Mouse (Mus musculus): ENCODE data around the gene Ppil1. TPM values are rescaled to one million over a fixed set of nuclear protein-coding genes. Genes with fewer than 3 reads are reported as not detected.

Gene Ppil1
- 5.0 and 5.3 TPM in 2 replicates for polyA plus RNA-seq (2012)

DNA sequence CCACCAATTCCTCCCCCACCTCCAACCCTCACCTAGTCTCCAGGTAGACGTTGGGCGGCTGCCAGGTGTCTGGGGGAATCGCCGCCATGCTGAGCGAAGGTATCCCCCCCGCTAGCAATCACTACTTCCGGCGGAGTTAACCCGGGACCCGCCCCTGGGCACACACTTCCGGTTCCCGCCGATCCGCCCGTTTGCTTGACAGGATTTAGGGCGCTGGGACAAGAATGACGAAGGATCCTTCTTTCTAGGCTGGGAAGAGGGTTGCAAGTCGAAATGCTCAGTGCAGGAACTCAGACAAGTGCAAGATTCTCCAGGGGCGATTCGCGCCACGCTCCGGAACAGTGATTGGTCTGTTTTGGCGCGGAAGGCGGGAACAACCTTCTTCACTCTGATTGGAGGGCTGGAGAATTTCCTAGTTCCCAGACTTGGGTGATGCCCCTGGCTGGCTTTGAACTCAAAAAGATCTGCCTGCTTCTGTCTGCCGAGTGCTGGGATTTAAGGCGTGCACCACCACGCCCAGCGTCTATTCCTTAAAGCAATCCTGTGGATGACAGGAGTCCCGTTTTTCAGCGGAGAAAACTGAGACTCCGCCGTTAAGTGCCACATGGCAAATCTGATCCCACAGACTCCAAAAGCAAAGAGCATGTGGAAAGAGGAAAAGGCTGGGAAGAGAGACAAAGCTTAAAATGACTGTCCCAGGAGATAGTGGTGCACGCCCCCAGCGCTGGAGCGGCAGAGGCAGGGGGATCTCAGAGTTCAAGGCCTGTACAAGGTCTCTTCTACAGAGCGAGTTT, at the start of gene Ppil1:
Ppil1 (minus strand) TSS at position 347 of the 794 bp plus-strand sequence.
- Histone ChIP-seq H3K9me3 (ENCODE audit: control insufficient read depth, low read length) (no peaks in the 10 kb centered on the region), H3K4me1 (ENCODE audit: control insufficient read depth) (peaks cover 67% of the 10 kb centered on the region), H3K4me3 (replicated peaks) (peak within 1 kb of the TSS; percentile 100), H3K27me3 (ENCODE audit: control insufficient read depth) (no peaks in the 10 kb centered on the region), H3K36me3 (ENCODE audit: control insufficient read depth) (peaks cover 35% of the 10 kb centered on the region)
- TF ChIP-seq TAL1 (IDR thresholded peaks at IDR 0.05; ENCODE audit: low read length) (no peak), GATA1 (IDR thresholded peaks at IDR 0.05; ENCODE audit: low read length) (no peak)

GRCm38 (mm10) chr17:29313300-29313699, 49.3 kb upstream of the Ppil1 start:
- Histone ChIP-seq H3K4me1 (ENCODE audit: control insufficient read depth) (no peaks in the 10 kb centered on the region), H3K27me3 (ENCODE audit: control insufficient read depth) (no peaks in the 10 kb centered on the region; the same call in 1 of the 2 replicates), H3K36me3 (ENCODE audit: control insufficient read depth) (no peaks in the 10 kb centered on the region), H3K4me3 (replicated peaks) (no peak overlapping the region), H3K9me3 (ENCODE audit: control insufficient read depth, low read length) (peaks cover 2% of the 10 kb centered on the region; the same call in 1 of the 2 replicates)
- TF ChIP-seq GATA1 (IDR thresholded peaks at IDR 0.05; ENCODE audit: low read length) (no peak), TAL1 (IDR thresholded peaks at IDR 0.05; ENCODE audit: low read length) (no peak)

DNA sequence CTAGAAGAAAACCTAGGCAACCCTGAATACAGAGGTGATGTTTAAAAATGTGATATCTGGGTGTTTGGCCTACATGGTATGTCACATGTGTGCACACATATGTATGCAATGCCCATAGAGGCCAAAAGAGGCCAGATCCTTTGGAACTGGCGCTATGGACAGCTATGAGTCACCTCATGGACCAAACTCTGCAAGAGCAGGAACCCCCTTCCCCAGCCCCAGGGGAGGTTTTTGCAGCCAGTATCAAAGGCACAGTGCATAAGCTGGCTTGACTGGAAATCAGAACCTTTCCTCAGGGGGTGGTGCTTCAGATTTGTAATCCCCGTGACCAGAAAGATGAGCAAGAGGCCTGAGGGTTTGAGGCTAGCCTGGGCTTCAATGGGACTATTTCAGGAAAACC, 48.1 kb upstream of the Ppil1 start:
- no peak overlapping the region for H3K4me3 ChIP-seq (replicated peaks)
- TF ChIP-seq GATA1 (IDR thresholded peaks at IDR 0.05; ENCODE audit: low read length) = no peak
- TF ChIP-seq TAL1 (IDR thresholded peaks at IDR 0.05; ENCODE audit: low read length) = no peak
- no peaks in the 10 kb centered on the region for H3K36me3 ChIP-seq (ENCODE audit: control insufficient read depth)
- no peaks in the 10 kb centered on the region for H3K27me3 ChIP-seq (ENCODE audit: control insufficient read depth)
- H3K4me1 ChIP-seq (ENCODE audit: control insufficient read depth) = no peaks in the 10 kb centered on the region
- H3K9me3 ChIP-seq (ENCODE audit: control insufficient read depth, low read length) = peaks cover 2% of the 10 kb centered on the region; the same call in 1 of the 2 replicates

DNA sequence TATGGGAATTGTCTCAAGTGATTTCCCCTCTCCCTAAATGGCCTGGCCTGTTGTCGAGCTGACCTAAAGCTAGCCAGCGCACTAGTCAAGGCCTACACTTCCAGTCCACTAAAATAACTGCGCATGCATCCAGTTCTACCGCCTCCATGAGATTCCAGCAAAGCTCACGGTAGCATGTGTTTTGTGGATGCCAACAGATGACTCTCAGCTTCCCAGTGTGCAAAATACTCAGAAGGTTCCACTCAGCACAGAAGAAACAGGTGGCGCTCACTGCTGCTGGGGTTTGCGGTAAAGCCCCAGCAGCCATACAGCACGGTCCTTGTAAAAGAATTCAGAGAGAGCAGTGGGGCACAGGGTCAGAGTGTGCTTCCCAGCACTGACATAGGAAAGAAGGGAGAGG, 47.6 kb upstream of the Ppil1 start:
- no peaks in the 10 kb centered on the region for H3K27me3 ChIP-seq (ENCODE audit: control insufficient read depth)
- H3K4me3 ChIP-seq (replicated peaks) = no peak overlapping the region
- H3K36me3 ChIP-seq (ENCODE audit: control insufficient read depth) = no peaks in the 10 kb centered on the region
- peaks cover 2% of the 10 kb centered on the region; the same call in 1 of the 2 replicates for H3K9me3 ChIP-seq (ENCODE audit: control insufficient read depth, low read length)
- TF ChIP-seq TAL1 (IDR thresholded peaks at IDR 0.05; ENCODE audit: low read length) = no peak
- TF ChIP-seq GATA1 (IDR thresholded peaks at IDR 0.05; ENCODE audit: low read length) = no peak
- no peaks in the 10 kb centered on the region for H3K4me1 ChIP-seq (ENCODE audit: control insufficient read depth)

DNA sequence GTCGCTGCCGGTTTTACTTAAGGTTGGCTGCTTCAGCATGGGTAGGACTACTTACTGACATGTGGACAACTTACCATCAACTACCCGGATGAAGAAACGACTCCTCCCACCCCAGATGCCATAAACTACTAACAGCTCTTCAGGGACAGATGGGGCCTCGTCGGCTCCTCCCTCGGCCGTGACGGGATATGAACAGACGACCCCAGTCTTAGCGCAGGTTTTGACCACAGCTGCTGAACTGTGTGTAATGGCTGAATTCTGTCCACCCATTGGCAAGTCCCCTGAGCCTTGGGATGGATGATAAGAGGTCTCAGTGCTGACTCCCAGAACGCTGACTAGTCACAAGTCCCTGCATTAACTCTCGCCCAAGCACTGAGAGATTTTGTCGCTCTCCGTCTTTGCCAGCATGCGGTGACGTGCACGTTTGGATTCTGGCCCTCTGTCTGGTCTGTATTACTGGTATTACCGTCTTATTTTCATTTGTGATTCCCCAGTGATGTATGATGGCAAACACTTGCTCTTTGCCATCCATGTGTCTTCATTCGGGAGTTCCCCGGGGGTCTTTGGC, 46.2 kb upstream of the Ppil1 start:
- Histone ChIP-seq H3K36me3 (ENCODE audit: control insufficient read depth) (no peaks in the 10 kb centered on the region), H3K4me3 (replicated peaks) (no peak overlapping the region), H3K4me1 (ENCODE audit: control insufficient read depth) (no peaks in the 10 kb centered on the region; the same call in 1 of the 2 replicates), H3K9me3 (ENCODE audit: control insufficient read depth, low read length) (peaks cover 2% of the 10 kb centered on the region; the same call in 1 of the 2 replicates), H3K27me3 (ENCODE audit: control insufficient read depth) (peaks cover 5% of the 10 kb centered on the region; the same call in 1 of the 2 replicates)
- TF ChIP-seq TAL1 (IDR thresholded peaks at IDR 0.05; ENCODE audit: low read length) = no peak
- no peak for TF ChIP-seq GATA1 (IDR thresholded peaks at IDR 0.05; ENCODE audit: low read length)

- TF ChIP-seq TAL1 (IDR thresholded peaks at IDR 0.05; ENCODE audit: low read length) (no peak), GATA1 (IDR thresholded peaks at IDR 0.05; ENCODE audit: low read length) (no peak)
- Histone ChIP-seq H3K9me3 (ENCODE audit: control insufficient read depth, low read length) (no peaks in the 10 kb centered on the region), H3K36me3 (ENCODE audit: control insufficient read depth) (peaks cover 16% of the 10 kb centered on the region), H3K4me1 (ENCODE audit: control insufficient read depth) (peaks cover 2% of the 10 kb centered on the region), H3K27me3 (ENCODE audit: control insufficient read depth) (peaks cover 7% of the 10 kb centered on the region; the same call in 1 of the 2 replicates), H3K4me3 (replicated peaks) (no peak overlapping the region)
These were observed 41.9 kb upstream of the Ppil1 start for GRCm38 (mm10) chr17:29305871-29306270.

- H3K4me1 ChIP-seq (ENCODE audit: control insufficient read depth) = peaks cover 2% of the 10 kb centered on the region
- no peak overlapping the region for H3K4me3 ChIP-seq (replicated peaks)
- H3K27me3 ChIP-seq (ENCODE audit: control insufficient read depth) = peaks cover 7% of the 10 kb centered on the region; the same call in 1 of the 2 replicates
- TF ChIP-seq GATA1 (IDR thresholded peaks at IDR 0.05; ENCODE audit: low read length) = no peak
- TF ChIP-seq TAL1 (IDR thresholded peaks at IDR 0.05; ENCODE audit: low read length) = no peak
- H3K9me3 ChIP-seq (ENCODE audit: control insufficient read depth, low read length) = no peaks in the 10 kb centered on the region
- H3K36me3 ChIP-seq (ENCODE audit: control insufficient read depth) = peaks cover 20% of the 10 kb centered on the region
These were observed 41.2 kb upstream of the Ppil1 start for GRCm38 (mm10) chr17:29305058-29305806.

DNA sequence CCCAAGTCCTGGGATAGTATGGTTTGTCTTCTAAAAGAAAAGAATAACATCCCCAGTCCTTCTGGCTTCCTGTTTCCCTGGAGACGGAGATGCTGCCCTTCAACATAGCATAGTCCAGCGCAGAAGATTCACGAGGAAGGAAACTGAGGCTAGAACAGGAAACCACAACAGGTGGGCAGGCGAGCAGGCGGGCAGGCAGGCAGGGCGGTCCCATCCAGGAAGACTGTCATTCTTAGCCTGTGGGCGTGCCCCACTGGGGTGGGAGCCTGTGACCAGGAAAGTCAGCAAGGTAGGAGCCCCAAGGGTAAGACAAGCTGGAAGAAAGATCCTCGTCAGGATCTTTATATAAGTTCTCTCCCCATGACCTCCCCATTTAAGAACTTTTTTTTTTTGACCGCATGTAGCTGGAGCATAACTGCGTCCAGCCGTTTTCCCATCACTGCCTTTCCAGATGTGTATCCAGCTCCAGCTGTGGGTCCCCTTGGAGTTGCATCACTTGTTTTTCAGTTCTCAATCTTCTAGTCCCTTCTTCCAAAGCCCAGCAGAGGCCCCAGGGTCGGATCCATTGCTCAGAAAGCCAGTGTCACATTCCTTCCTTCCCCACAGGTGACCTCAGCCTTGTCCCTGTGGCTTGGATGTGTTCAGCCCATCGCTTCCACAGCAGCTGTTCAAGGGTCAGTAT, 40.5 kb upstream of the Ppil1 start:
- Histone ChIP-seq H3K36me3 (ENCODE audit: control insufficient read depth) (peaks cover 27% of the 10 kb centered on the region), H3K4me1 (ENCODE audit: control insufficient read depth) (peaks cover 2% of the 10 kb centered on the region), H3K4me3 (replicated peaks) (no peak overlapping the region), H3K27me3 (ENCODE audit: control insufficient read depth) (peaks cover 7% of the 10 kb centered on the region; the same call in 1 of the 2 replicates), H3K9me3 (ENCODE audit: control insufficient read depth, low read length) (no peaks in the 10 kb centered on the region)
- no peak for TF ChIP-seq TAL1 (IDR thresholded peaks at IDR 0.05; ENCODE audit: low read length)
- no peak for TF ChIP-seq GATA1 (IDR thresholded peaks at IDR 0.05; ENCODE audit: low read length)
